Comparison of ENCODE assay signal across 12 mouse cellular contexts in genomic region chr6:118001272-118001671, GRCm38 (mm10). TPM values are rescaled to one million over a fixed set of nuclear protein-coding genes. Genes with fewer than 3 reads are reported as not detected.
DNase-seq lines count a peak whose midpoint lies in the region; ATAC-seq and TF ChIP-seq lines count a peak whose summit lies in the region.
"Had no signal": no experiment of that assay in that cellular context is flagged by ENCODE, and none has a peak within 500 bp of the region (broad histone marks: within the 10 kb centered on the region; RNA-seq: fewer than 3 reads in every experiment).

No protein-coding gene starts in this region.

- H3K27ac ChIP-seq in lung, postnatal 0 days (ENCODE audit: low read length): no peak overlapping the region
- no peak overlapping the region for H3K27ac ChIP-seq in hindbrain, embryonic 12.5 days
- H3K27ac ChIP-seq: limb, embryonic 12.5 days; neural tube, embryonic 13.5 days had no signal

- no peak for ATAC-seq in lung, postnatal 0 days
- ATAC-seq in hindbrain, embryonic 12.5 days (ENCODE audit: low FRiP score): no peak

- TF ChIP-seq CTCF in lung, postnatal 0 days (IDR thresholded peaks at IDR 0.05): no peak

- no peak for TF ChIP-seq EP300 in lung, postnatal 0 days (IDR thresholded peaks at IDR 0.05)

- H3K9me3 ChIP-seq in lung, postnatal 0 days (ENCODE audit: low read length): no peaks in the 10 kb centered on the region
- H3K9me3 ChIP-seq in hindbrain, embryonic 12.5 days (replicated peaks): no peaks in the 10 kb centered on the region
- H3K9me3 ChIP-seq: limb, embryonic 12.5 days; neural tube, embryonic 13.5 days had no signal

- H3K36me3 ChIP-seq in lung, postnatal 0 days (ENCODE audit: insufficient read depth, low read length): no peaks in the 10 kb centered on the region
- H3K36me3 ChIP-seq in hindbrain, embryonic 12.5 days: no peaks in the 10 kb centered on the region
- H3K36me3 ChIP-seq: limb, embryonic 12.5 days; neural tube, embryonic 13.5 days had no signal

- H3K4me3 ChIP-seq in lung, postnatal 0 days (ENCODE audit: low read depth, low read length): no peak overlapping the region
- no peak overlapping the region for H3K4me3 ChIP-seq in hindbrain, embryonic 12.5 days
- H3K4me3 ChIP-seq: limb, embryonic 12.5 days; neural tube, embryonic 13.5 days had no signal

- no peak overlapping the region for H3K4me2 ChIP-seq in lung, postnatal 0 days (replicated peaks; ENCODE audit: low read depth, low read length)
- no peak overlapping the region for H3K4me2 ChIP-seq in hindbrain, embryonic 12.5 days (replicated peaks)
- H3K4me2 ChIP-seq: limb, embryonic 12.5 days; neural tube, embryonic 13.5 days had no signal

- no peaks in the 10 kb centered on the region for H3K4me1 ChIP-seq in lung, postnatal 0 days (ENCODE audit: insufficient read depth, low read depth, low read length)
- no peaks in the 10 kb centered on the region for H3K4me1 ChIP-seq in hindbrain, embryonic 12.5 days
- H3K4me1 ChIP-seq: limb, embryonic 12.5 days; neural tube, embryonic 13.5 days had no signal

- no peak overlapping the region for H3K9ac ChIP-seq in lung, postnatal 0 days (replicated peaks; ENCODE audit: low read depth)
- no peak overlapping the region for H3K9ac ChIP-seq in hindbrain, embryonic 12.5 days
- H3K9ac ChIP-seq: limb, embryonic 12.5 days; neural tube, embryonic 13.5 days had no signal

- H3K27me3 ChIP-seq in lung, postnatal 0 days (replicated peaks; ENCODE audit: insufficient read depth, low read length): no peaks in the 10 kb centered on the region; the same call in 1 of the 2 replicates
- H3K27me3 ChIP-seq in hindbrain, embryonic 12.5 days: peaks cover 3% of the 10 kb centered on the region
- H3K27me3 ChIP-seq: neural tube, embryonic 13.5 days had no signal

- WGBS in lung, postnatal 0 days: 17% methylated on average over 3 of the region's 3 CpGs
- WGBS in hindbrain, embryonic 12.5 days: 12% methylated on average over 3 of the region's 3 CpGs

- peak; percentile 46 for DNase-seq in lung, postnatal 0 days (ENCODE audit: low spot score)
- DNase-seq in lung, postnatal 25 days (ENCODE audit: low spot score): no peak
- peak; percentile 73 for DNase-seq in ZHBTc4 (ENCODE audit: low read depth, low spot score)
- peak; percentile 58 for DNase-seq in kidney, postnatal 10 days
- peak; percentile 42 for DNase-seq in thymus, postnatal 4 days
- DNase-seq in frontal cortex, postnatal 36 days (ENCODE audit: low spot score in 2 of 2): no peak
- DNase-seq: cerebellum, adult 11 months; right cerebral cortex, postnatal 4 days had no signal

RNA-seq across cellular contexts. Expression of gene Rasgef1a, which starts 10.0 kb away (rescaled TPM):
- 26.3 and 35.2 TPM in 2 replicates for polyA plus RNA-seq in lung, postnatal 0 days (2015; fragmentation: Nextera tagmentation; extraction: Ambion mirVana)
- 0.21 and 0.38 TPM in 2 replicates for polyA plus RNA-seq in hindbrain, embryonic 12.5 days (2016; fragmentation: Nextera tagmentation; extraction: Ambion mirVana)
- polyA plus RNA-seq: hindbrain, embryonic 11.5 days; limb, embryonic 12.5 days had no signal

Comparison
In these comparisons a context has a peak if more than half of its experiments do, and no peak if none do; other contexts are left out.
1. DNase-seq: peak in lung, postnatal 0 days (single experiment), ZHBTc4 (single experiment), kidney, postnatal 10 days (single experiment) and thymus, postnatal 4 days (single experiment); none in lung, postnatal 25 days (single experiment) and frontal cortex, postnatal 36 days (0 of 2).
2. RNA of gene Rasgef1a, which starts 10.0 kb away (polyA plus RNA-seq): 26.3 to 35.2 TPM in lung, postnatal 0 days; 0.21 to 0.38 TPM in hindbrain, embryonic 12.5 days; every median in the first group is over 10 times any median in the second.